ENCODE assay signal across 20 mouse cellular contexts in genomic region chr10:61074643-61075042, GRCm38 (mm10). TPM values are rescaled to one million over a fixed set of nuclear protein-coding genes. Genes with fewer than 3 reads are reported as not detected.
"Had no signal": no experiment of that assay in that cellular context is flagged by ENCODE, and none has a peak within 500 bp of the region (broad histone marks: within the 10 kb centered on the region; RNA-seq: fewer than 3 reads in every experiment).

No protein-coding gene starts in this region.

- H3K4me2 ChIP-seq: lung, embryonic 14.5 days; midbrain, embryonic 12.5 days; neural tube, embryonic 13.5 days; neural tube, embryonic 15.5 days had no signal

- H3K27ac ChIP-seq: midbrain, embryonic 10.5 days; midbrain, embryonic 12.5 days; neural tube, embryonic 13.5 days; neural tube, embryonic 15.5 days had no signal

- H3K9ac ChIP-seq: lung, embryonic 14.5 days; midbrain, embryonic 12.5 days; neural tube, embryonic 13.5 days; neural tube, embryonic 15.5 days had no signal

- H3K36me3 ChIP-seq: midbrain, embryonic 10.5 days; midbrain, embryonic 12.5 days; neural tube, embryonic 13.5 days; neural tube, embryonic 15.5 days had no signal

- H3K4me3 ChIP-seq: midbrain, embryonic 10.5 days; midbrain, embryonic 12.5 days; myocyte; neural tube, embryonic 13.5 days; neural tube, embryonic 15.5 days had no signal

- H3K9me3 ChIP-seq: midbrain, embryonic 10.5 days; midbrain, embryonic 12.5 days; neural tube, embryonic 13.5 days; neural tube, embryonic 15.5 days had no signal

- H3K27me3 ChIP-seq: neural tube, embryonic 13.5 days; neural tube, embryonic 15.5 days had no signal

- ATAC-seq: midbrain, embryonic 16.5 days had no signal

- DNase-seq: lung, adult 18-20 months; lung, embryonic 14.5 days; lung, postnatal 10 days; lung, postnatal 4 days; midbrain, embryonic 14.5 days; retina, postnatal 1 day; right cerebral cortex, adult 18-20 months; right cerebral cortex, postnatal 25 days; right cerebral cortex, postnatal 4 days; spleen, adult 18-20 months; thymus, adult 18-20 months; thymus, postnatal 14 days; thymus, postnatal 4 days had no signal

RNA-seq across cellular contexts. Expression of gene Pcbd1, which starts 14.5 kb away (rescaled TPM):
- total RNA-seq: megakaryocyte, adult 5-6 weeks had no signal
